12 mouse cellular contexts compared by ENCODE assay signal in genomic region chr6:31478221-31478620, GRCm38 (mm10).
DNase-seq lines count a peak whose midpoint lies in the region; ATAC-seq and TF ChIP-seq lines count a peak whose summit lies in the region.
"Had no signal": no experiment of that assay in that cellular context is flagged by ENCODE, and none has a peak within 500 bp of the region (broad histone marks: within the 10 kb centered on the region; RNA-seq: fewer than 3 reads in every experiment).

No protein-coding gene starts in this region.

- H3K27me3 ChIP-seq in heart, postnatal 0 days (ENCODE audit: control insufficient read depth, insufficient read depth, low read length): no peaks in the 10 kb centered on the region
- H3K27me3 ChIP-seq in lung, postnatal 0 days (replicated peaks; ENCODE audit: insufficient read depth, low read length): no peaks in the 10 kb centered on the region
- H3K27me3 ChIP-seq in stomach, postnatal 0 days (ENCODE audit: control insufficient read depth, insufficient read depth, low read length): no peaks in the 10 kb centered on the region

- H3K9ac ChIP-seq in heart, postnatal 0 days (replicated peaks; ENCODE audit: low read depth, low read length): no peak overlapping the region
- no peak overlapping the region for H3K9ac ChIP-seq in lung, postnatal 0 days (replicated peaks; ENCODE audit: low read depth)
- no peak overlapping the region for H3K9ac ChIP-seq in stomach, postnatal 0 days (ENCODE audit: low read length)

- no peaks in the 10 kb centered on the region for H3K9me3 ChIP-seq in heart, postnatal 0 days (replicated peaks; ENCODE audit: control insufficient read depth, low read length)
- H3K9me3 ChIP-seq in lung, postnatal 0 days (ENCODE audit: low read length): no peaks in the 10 kb centered on the region
- H3K9me3 ChIP-seq in stomach, postnatal 0 days (ENCODE audit: control insufficient read depth, low read length): no peaks in the 10 kb centered on the region
- H3K9me3 ChIP-seq: limb, embryonic 10.5 days had no signal

- H3K27ac ChIP-seq in heart, postnatal 0 days (ENCODE audit: low read depth): no peak overlapping the region
- no peak overlapping the region for H3K27ac ChIP-seq in lung, postnatal 0 days (ENCODE audit: low read length)
- H3K27ac ChIP-seq in stomach, postnatal 0 days (replicated peaks): no peak overlapping the region
- H3K27ac ChIP-seq: limb, embryonic 10.5 days had no signal

- TF ChIP-seq CTCF in heart, postnatal 0 days (IDR thresholded peaks at IDR 0.05; ENCODE audit: low read depth): peak; percentile 24; the same call in 1 of the 2 replicates
- peak; percentile 62 for TF ChIP-seq CTCF in lung, postnatal 0 days (IDR thresholded peaks at IDR 0.05)
- TF ChIP-seq CTCF in stomach, postnatal 0 days (IDR thresholded peaks at IDR 0.05; ENCODE audit: low read depth): peak; percentile 49; the same call in 1 of the 2 replicates

- ATAC-seq in heart, postnatal 0 days (ENCODE audit: insufficient read depth, low read depth): no peak
- ATAC-seq in lung, postnatal 0 days: no peak
- ATAC-seq in stomach, postnatal 0 days (ENCODE audit: low FRiP score, low TSS enrichment): no peak

- H3K4me1 ChIP-seq in heart, postnatal 0 days (ENCODE audit: control insufficient read depth, insufficient read depth): no peaks in the 10 kb centered on the region
- no peaks in the 10 kb centered on the region for H3K4me1 ChIP-seq in lung, postnatal 0 days (ENCODE audit: insufficient read depth, low read depth, low read length)
- no peaks in the 10 kb centered on the region for H3K4me1 ChIP-seq in stomach, postnatal 0 days (replicated peaks; ENCODE audit: control insufficient read depth, insufficient read depth)
- H3K4me1 ChIP-seq: limb, embryonic 10.5 days had no signal

- no peak overlapping the region for H3K4me3 ChIP-seq in heart, postnatal 0 days (ENCODE audit: low read depth, low read length)
- no peak overlapping the region for H3K4me3 ChIP-seq in lung, postnatal 0 days (ENCODE audit: low read depth, low read length)
- no peak overlapping the region for H3K4me3 ChIP-seq in stomach, postnatal 0 days (ENCODE audit: low read depth, low read length)
- H3K4me3 ChIP-seq: limb, embryonic 10.5 days; myocyte had no signal

- peaks cover 42% of the 10 kb centered on the region for H3K36me3 ChIP-seq in heart, postnatal 0 days (replicated peaks; ENCODE audit: control insufficient read depth, insufficient read depth, low read length)
- H3K36me3 ChIP-seq in lung, postnatal 0 days (ENCODE audit: insufficient read depth, low read length): peaks cover 14% of the 10 kb centered on the region
- 0 out of 2 replicates have a peak, but pooled peaks cover 3% of the 10 kb centered on the region for H3K36me3 ChIP-seq in stomach, postnatal 0 days (ENCODE audit: control insufficient read depth, insufficient read depth, low read length)

- H3K4me2 ChIP-seq in heart, postnatal 0 days (ENCODE audit: low read depth, low read length): no peak overlapping the region
- H3K4me2 ChIP-seq in lung, postnatal 0 days (replicated peaks; ENCODE audit: low read depth, low read length): no peak overlapping the region
- H3K4me2 ChIP-seq in stomach, postnatal 0 days (replicated peaks; ENCODE audit: low read depth): no peak overlapping the region

- no peak for DNase-seq in heart, postnatal 0 days (ENCODE audit: low spot score)
- DNase-seq in heart, adult 11 months: no peak
- DNase-seq in lung, postnatal 0 days (ENCODE audit: low spot score): peak; percentile 60
- DNase-seq in lung, postnatal 4 days: no peak
- DNase-seq in adipocyte (ENCODE audit: low spot score): peak; percentile 40
- no peak for DNase-seq in stomach, postnatal 0 days (ENCODE audit: low spot score)
- DNase-seq in layer of hippocampus, postnatal 14 days (ENCODE audit: low spot score in 2 of 2): no peak
- DNase-seq: gastrocnemius, postnatal 10 days; heart, postnatal 10 days; kidney, adult 8-10 months had no signal

- no peak for TF ChIP-seq EP300 in heart, postnatal 0 days (IDR thresholded peaks at IDR 0.05; ENCODE audit: low read depth)
- no peak for TF ChIP-seq EP300 in lung, postnatal 0 days (IDR thresholded peaks at IDR 0.05)
- TF ChIP-seq EP300 in stomach, postnatal 0 days (optimal IDR thresholded peaks at IDR 0.05): no peak

- WGBS in heart, postnatal 0 days: 73% methylated on average over 4 of the region's 4 CpGs
- WGBS in lung, postnatal 0 days: 77% methylated on average over 4 of the region's 4 CpGs
- WGBS in stomach, postnatal 0 days: 73% methylated on average over 4 of the region's 4 CpGs

Comparison
In these comparisons a context has a peak if more than half of its experiments do, and no peak if none do; other contexts are left out.
1. DNase-seq: peak in lung, postnatal 0 days (single experiment) and adipocyte (single experiment); none in heart, postnatal 0 days (single experiment), heart, adult 11 months (single experiment), lung, postnatal 4 days (0 of 2), stomach, postnatal 0 days (single experiment) and layer of hippocampus, postnatal 14 days (0 of 2).
2. Peak in every context shown above with its lines, with median percentiles within 50 percentile points of each other: CTCF ChIP-seq.